Mouse (Mus musculus) neural tube, embryonic 14.5 days (tissue): Measurements from ENCODE around the gene Prr15l. TPM values are rescaled to one million over a fixed set of nuclear protein-coding genes. Genes with fewer than 3 reads are reported as not detected.

Source experiments
- ATAC-seq: fragments of 200-750 bp; cut with Nextera tagmentation; 2 replicates; pipeline ENCODE4 v1.8.0; 2017; ENCODE audit warnings: low read depth, mild to moderate bottlenecking, moderate TSS enrichment, moderate library complexity
- H3K27ac ChIP-seq: fragments of 300-500 bp; sonication (generic); 2 replicates; pipeline ENCODE4 v1.5.1; 2014; ENCODE audit warnings: low read depth, mild to moderate bottlenecking, control low read depth, low read length, moderate library complexity, mixed read lengths
- H3K27me3 ChIP-seq: fragments of 300-500 bp; sonication (generic); 2 replicates; pipeline ENCODE4 v1.6.1; 2014; ENCODE audit warnings: low read length; ENCODE audit not compliant: control insufficient read depth, insufficient read depth
- H3K36me3 ChIP-seq: fragments of 300-500 bp; sonication (generic); 2 replicates; pipeline ENCODE4 v1.6.1; 2014; ENCODE audit warnings: low read length, mixed read lengths; ENCODE audit not compliant: control insufficient read depth, insufficient read depth
- H3K4me1 ChIP-seq: fragments of 300-500 bp; sonication (generic); 2 replicates; pipeline ENCODE4 v1.6.1; 2014; ENCODE audit warnings: low read length; ENCODE audit not compliant: control insufficient read depth, insufficient read depth
- H3K4me2 ChIP-seq: fragments of 300-500 bp; sonication (generic); 2 replicates; pipeline ENCODE4 v1.6.1; 2014; ENCODE audit warnings: mild to moderate bottlenecking, low read depth, low read length, control low read depth
- H3K4me3 ChIP-seq: fragments of 300-500 bp; sonication (generic); 2 replicates; pipeline ENCODE4 v1.5.1; 2014; ENCODE audit warnings: low read depth, low read length, control low read depth, mixed read lengths
- H3K9ac ChIP-seq: fragments of 300-500 bp; sonication (generic); replicated peaks from 2 replicates; pipeline ENCODE4 v1.6.1; 2014; ENCODE audit warnings: low read depth, mild to moderate bottlenecking, control low read depth, low read length, mixed read lengths
- H3K9me3 ChIP-seq: fragments of 300-500 bp; sonication (generic); 2 replicates; pipeline ENCODE4 v1.6.1; 2016; ENCODE audit warnings: low read length; ENCODE audit not compliant: control insufficient read depth
- WGBS: fragments of 180-500 bp; shearing (Covaris S2); extraction: QIAGEN DNeasy Blood & Tissue Kit; methylation state at CpG from one replicate; pipeline ENCODE4 v1.1.7; 2014; 5-methylcytosine and 5-hydroxymethylcytosine counted together
- polyA plus RNA-seq: library from polyadenylated mRNA; unstranded; fragments of >200 nt; fragmentation: Nextera tagmentation; extraction: Ambion mirVana; gene quantifications from 2 replicates; pipeline ENCODE4 v1.2.1, GENCODE M21; 2014

The Prr15l gene
- polyA plus RNA-seq, 1 experiment from 2014 or later: 0.36 TPM

DNA sequence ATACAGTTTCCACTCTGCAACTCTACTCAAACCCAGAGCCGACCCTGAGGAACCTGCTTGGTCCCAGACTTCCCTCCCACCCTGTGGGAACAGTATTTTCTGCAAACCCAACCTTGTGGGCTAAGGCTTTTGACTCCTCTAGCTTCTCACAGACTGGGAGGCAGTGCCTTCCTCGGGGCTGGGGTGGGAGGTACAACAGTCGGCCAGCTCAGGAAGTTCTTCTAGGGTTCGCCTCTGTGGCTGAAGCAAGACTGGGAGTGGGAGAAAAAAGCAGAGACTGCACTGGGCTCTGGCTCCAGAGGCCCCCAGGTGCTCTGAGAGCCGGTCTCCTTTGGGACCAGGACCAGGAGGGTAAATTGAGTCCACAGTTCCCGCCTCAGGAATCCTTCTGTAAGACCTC, 25.0 kb downstream of the Prr15l start:
- H3K4me2 ChIP-seq: no peak overlapping the region
- peaks cover 40% of the 10 kb centered on the region for H3K36me3 ChIP-seq
- no peak for ATAC-seq

DNA sequence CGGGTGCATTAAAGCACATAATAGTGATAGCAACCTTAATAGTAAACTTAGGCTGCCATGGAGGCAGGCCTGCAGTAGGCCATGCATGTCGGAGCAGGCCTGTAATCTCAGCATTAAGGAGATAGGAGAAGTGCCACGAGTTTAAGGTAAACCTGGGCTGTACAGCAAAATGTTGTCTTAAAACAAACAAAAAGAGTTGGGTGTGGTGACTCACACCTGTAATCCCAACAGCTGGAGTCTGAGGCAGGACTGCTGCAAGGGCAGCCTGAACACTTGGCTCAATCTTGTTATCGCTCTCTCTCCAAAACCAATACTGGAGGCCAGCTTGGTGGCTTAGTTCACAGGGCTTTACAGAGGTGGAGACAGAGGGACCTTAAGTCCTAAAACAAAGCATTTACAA, 27.2 kb downstream of the Prr15l start:
- H3K4me2 ChIP-seq: no peak overlapping the region
- ATAC-seq: no peak
- 93% methylated on average over 4 of the region's 4 CpGs for WGBS
- no peak overlapping the region for H3K4me3 ChIP-seq
- H3K4me1 ChIP-seq: no peaks in the 10 kb centered on the region
- H3K36me3 ChIP-seq: peaks cover 49% of the 10 kb centered on the region
- H3K27ac ChIP-seq: no peak overlapping the region
- no peaks in the 10 kb centered on the region for H3K9me3 ChIP-seq
- no peaks in the 10 kb centered on the region for H3K27me3 ChIP-seq
- no peak overlapping the region for H3K9ac ChIP-seq

More for the DNA sequence above, 25.0 kb downstream of the Prr15l start:
- no peak overlapping the region for H3K27ac ChIP-seq
- H3K9ac ChIP-seq: no peak overlapping the region
- no peaks in the 10 kb centered on the region for H3K27me3 ChIP-seq
- no peaks in the 10 kb centered on the region for H3K9me3 ChIP-seq
- no peak overlapping the region for H3K4me3 ChIP-seq
- 84% methylated on average over 6 of the region's 6 CpGs for WGBS
- no peaks in the 10 kb centered on the region for H3K4me1 ChIP-seq

DNA sequence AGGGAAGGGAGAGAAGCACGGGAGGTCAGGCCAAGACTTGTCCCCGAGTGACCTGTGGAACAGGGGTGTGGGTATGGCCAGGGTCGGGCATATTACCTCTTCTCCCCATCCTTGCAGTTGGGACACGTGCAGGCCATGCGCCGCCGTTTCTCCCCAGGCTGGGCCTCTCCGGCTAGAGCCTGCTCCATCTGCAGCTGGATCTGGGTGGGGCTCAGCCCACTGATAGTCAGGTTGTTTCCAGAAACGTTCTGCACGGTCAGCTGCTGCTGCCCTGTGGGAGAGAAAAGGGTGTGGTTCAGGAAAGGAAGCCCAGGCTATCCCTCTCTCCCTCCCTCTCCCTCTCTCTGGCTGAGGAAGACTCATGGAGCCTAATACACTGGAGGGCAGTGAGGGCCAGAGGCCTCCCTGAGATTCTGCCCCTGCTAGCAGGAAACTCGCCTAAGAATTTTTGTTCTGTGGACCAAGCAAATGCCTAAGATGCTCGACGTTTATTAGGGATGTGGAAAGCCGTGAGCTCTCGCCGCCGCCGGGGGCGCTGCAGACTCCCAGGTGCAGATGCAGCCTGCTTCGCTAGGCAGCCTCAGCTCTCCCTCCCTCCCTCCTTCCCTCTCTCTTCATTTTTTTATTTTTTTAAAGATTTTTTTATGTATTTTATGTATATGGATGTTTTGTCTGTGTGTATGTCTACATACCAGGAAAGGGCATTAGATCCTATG, 28.3 kb downstream of the Prr15l start:
- no peak for ATAC-seq
- no peak overlapping the region for H3K27ac ChIP-seq
- no peaks in the 10 kb centered on the region for H3K27me3 ChIP-seq
- H3K4me3 ChIP-seq: no peak overlapping the region
- no peaks in the 10 kb centered on the region for H3K4me1 ChIP-seq
- no peak overlapping the region for H3K9ac ChIP-seq
- 63% methylated on average over 20 of the region's 20 CpGs for WGBS
- no peak overlapping the region for H3K4me2 ChIP-seq
- peaks cover 59% of the 10 kb centered on the region for H3K36me3 ChIP-seq
- H3K9me3 ChIP-seq: no peaks in the 10 kb centered on the region

DNA sequence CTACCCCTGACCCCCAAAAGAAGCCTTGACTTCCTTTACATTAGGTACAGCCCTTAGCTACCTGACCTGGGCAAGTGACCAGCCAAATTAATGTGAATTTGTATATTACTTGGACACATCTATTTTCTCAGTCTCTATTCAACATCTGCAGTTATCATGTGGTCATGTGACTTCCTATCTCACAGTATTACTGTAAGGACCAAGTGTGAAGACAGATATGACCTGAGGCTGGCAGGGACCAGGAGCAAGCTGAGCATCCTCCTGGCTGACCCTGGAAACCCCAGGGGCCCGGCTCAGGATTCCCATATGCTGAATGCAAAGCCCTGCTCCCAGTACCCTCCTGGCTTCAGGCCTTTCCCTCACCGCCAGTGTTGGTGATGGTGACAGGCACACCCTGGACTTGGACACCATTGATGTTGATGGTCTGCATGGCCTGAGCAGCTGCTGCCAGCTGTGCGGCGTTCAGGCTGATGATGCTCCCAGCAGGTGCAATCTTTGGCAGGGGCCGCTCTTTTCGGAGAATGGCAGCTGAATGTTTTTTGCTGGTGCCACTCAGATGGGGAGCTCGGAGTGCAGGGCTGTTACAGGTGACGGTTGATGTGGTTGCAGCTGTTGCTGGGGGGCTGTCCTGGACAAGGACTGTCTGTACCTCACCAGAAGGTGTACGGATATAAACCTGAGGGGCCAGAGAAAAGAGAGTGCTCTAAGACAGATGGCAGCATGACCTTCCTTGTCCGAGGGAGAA, 29.3 kb downstream of the Prr15l start:
- no peaks in the 10 kb centered on the region for H3K27me3 ChIP-seq
- no peaks in the 10 kb centered on the region for H3K4me1 ChIP-seq
- 96% methylated on average over 10 of the region's 10 CpGs for WGBS
- H3K4me2 ChIP-seq: no peak overlapping the region
- H3K27ac ChIP-seq: no peak overlapping the region
- H3K4me3 ChIP-seq: no peak overlapping the region
- H3K36me3 ChIP-seq: peaks cover 59% of the 10 kb centered on the region
- H3K9ac ChIP-seq: no peak overlapping the region
- ATAC-seq: no peak
- H3K9me3 ChIP-seq: no peaks in the 10 kb centered on the region

DNA sequence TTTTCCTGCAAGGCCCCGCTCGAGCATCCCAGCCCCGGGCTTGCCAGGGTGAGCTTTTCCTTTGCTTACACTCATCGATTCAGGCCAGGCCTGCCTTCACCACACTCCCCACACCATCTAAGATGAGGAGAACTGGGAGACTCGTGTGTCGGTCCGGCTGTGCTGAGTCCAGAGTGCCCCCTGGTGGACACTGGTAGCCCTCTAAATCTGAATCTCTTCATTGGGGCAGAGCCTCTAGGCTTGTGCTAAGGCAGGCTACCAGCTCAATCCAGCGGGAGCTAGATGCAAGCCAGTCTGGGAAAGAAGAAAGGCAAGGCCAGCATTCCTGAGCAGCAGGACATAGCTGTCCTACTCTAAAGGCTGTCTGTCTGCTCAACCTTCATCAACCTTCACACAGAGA, 35.7 kb downstream of the Prr15l start:
- ATAC-seq: peak; percentile 58; the same call in 1 of the 2 replicates
- Histone ChIP-seq H3K4me3 (no peak overlapping the region), H3K9ac (no peak overlapping the region), H3K9me3 (no peaks in the 10 kb centered on the region), H3K4me1 (no peaks in the 10 kb centered on the region), H3K36me3 (peaks cover 23% of the 10 kb centered on the region), H3K27me3 (no peaks in the 10 kb centered on the region), H3K4me2 (no peak overlapping the region), H3K27ac (no peak overlapping the region)
- 16% methylated on average over 8 of the region's 8 CpGs for WGBS

- Histone ChIP-seq H3K4me3 (no peak overlapping the region), H3K9me3 (no peaks in the 10 kb centered on the region), H3K27ac (no peak overlapping the region), H3K4me2 (no peak overlapping the region), H3K4me1 (no peaks in the 10 kb centered on the region), H3K27me3 (no peaks in the 10 kb centered on the region), H3K36me3 (peaks cover 4% of the 10 kb centered on the region; the same call in 1 of the 2 replicates), H3K9ac (no peak overlapping the region)
- WGBS: 93% methylated on average over 3 of the region's 3 CpGs
- no peak for ATAC-seq
Observed at GRCm38 (mm10) chr11:96966172-96966571, 38.3 kb downstream of the Prr15l start.

DNA sequence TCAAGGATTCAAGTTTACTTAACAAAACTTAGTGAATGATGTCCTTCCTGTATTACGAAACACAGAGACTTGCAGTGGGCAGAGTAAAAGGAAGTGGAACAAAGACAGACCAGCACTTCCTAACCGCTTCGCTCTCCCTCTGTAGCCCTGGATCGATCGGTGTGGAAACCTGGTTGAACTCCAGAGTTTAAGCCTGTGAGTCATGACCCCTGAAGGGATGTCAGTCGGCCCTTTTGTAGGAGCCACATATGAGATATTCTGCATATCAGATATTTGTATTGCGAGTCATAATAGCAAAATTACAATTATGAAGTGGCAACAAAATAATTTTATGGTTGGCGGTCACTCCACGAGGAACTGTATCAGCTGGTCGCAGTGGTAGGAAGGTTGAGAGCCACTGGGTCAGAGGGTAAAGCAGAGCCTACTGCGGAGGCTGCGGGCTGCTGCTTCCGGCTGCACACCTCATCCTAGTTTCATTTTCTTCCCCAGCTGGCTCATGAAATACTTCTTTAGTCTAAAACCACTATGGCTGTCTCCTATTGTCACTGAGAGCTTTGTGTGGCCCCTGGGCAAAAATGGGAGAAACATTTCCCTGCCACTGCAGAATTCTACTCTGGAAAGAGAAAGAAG, 39.1 kb downstream of the Prr15l start:
- no peak overlapping the region for H3K27ac ChIP-seq
- H3K27me3 ChIP-seq: no peaks in the 10 kb centered on the region
- 87% methylated on average over 13 of the region's 13 CpGs for WGBS
- no peaks in the 10 kb centered on the region for H3K9me3 ChIP-seq
- no peak overlapping the region for H3K9ac ChIP-seq
- no peaks in the 10 kb centered on the region for H3K36me3 ChIP-seq
- H3K4me1 ChIP-seq: no peaks in the 10 kb centered on the region
- ATAC-seq: no peak
- H3K4me3 ChIP-seq: no peak overlapping the region
- peak overlapping the region; percentile 11; the same call in 1 of the 2 replicates for H3K4me2 ChIP-seq

- H3K27ac ChIP-seq: no peak overlapping the region
- H3K4me2 ChIP-seq: peak overlapping the region; percentile 11; the same call in 1 of the 2 replicates
- no peaks in the 10 kb centered on the region for H3K9me3 ChIP-seq
- H3K4me1 ChIP-seq: peaks cover 4% of the 10 kb centered on the region; the same call in 1 of the 2 replicates
- no peaks in the 10 kb centered on the region for H3K27me3 ChIP-seq
- no peak overlapping the region for H3K4me3 ChIP-seq
- 85% methylated on average over 11 of the region's 11 CpGs for WGBS
- no peak for ATAC-seq
- H3K9ac ChIP-seq: no peak overlapping the region
- H3K36me3 ChIP-seq: no peaks in the 10 kb centered on the region
Observed at GRCm38 (mm10) chr11:96967544-96968269, 39.8 kb downstream of the Prr15l start.
